In genomic region chr12:26424841-26425240, GRCm38 (mm10) we compare ENCODE assay signal across 8 mouse cellular contexts. TPM values are rescaled to one million over a fixed set of nuclear protein-coding genes. Genes with fewer than 3 reads are reported as not detected.
DNase-seq lines count a peak whose midpoint lies in the region; ATAC-seq and TF ChIP-seq lines count a peak whose summit lies in the region.

No protein-coding gene starts in this region.

- H3K4me3 ChIP-seq in embryonic facial prominence, embryonic 11.5 days (ENCODE audit: low read depth, low read length), result no peak overlapping the region
- no peak overlapping the region for H3K4me3 ChIP-seq in embryonic facial prominence, embryonic 10.5 days
- no peak overlapping the region for H3K4me3 ChIP-seq in liver, adult 2 months (ENCODE audit: insufficient read depth, low read depth, low read length)
- no peak overlapping the region for H3K4me3 ChIP-seq in liver, embryonic 12.5 days
- no peak overlapping the region for H3K4me3 ChIP-seq in neural tube, embryonic 15.5 days (replicated peaks)

- WGBS in embryonic facial prominence, embryonic 11.5 days, result 93% methylated on average over 2 of the region's 2 CpGs
- 91% methylated on average over 2 of the region's 2 CpGs for WGBS in embryonic facial prominence, embryonic 10.5 days
- WGBS in liver, adult 2 months, result 98% methylated on average over 2 of the region's 2 CpGs
- WGBS in liver, embryonic 12.5 days (ENCODE audit: insufficient replicate concordance), result 84% methylated on average over 2 of the region's 2 CpGs
- 85% methylated on average over 2 of the region's 2 CpGs for WGBS in large intestine, adult 2 months
- WGBS in neural tube, embryonic 15.5 days, result 94% methylated on average over 2 of the region's 2 CpGs

- TF ChIP-seq POLR2A in liver, adult 2 months (IDR thresholded peaks at IDR 0.05; ENCODE audit: extremely low read depth, insufficient read depth, low read length), result no peak

- no peaks in the 10 kb centered on the region for H3K4me1 ChIP-seq in embryonic facial prominence, embryonic 11.5 days (ENCODE audit: control insufficient read depth, insufficient read depth, low read length)
- no peaks in the 10 kb centered on the region for H3K4me1 ChIP-seq in embryonic facial prominence, embryonic 10.5 days
- H3K4me1 ChIP-seq in liver, adult 2 months (ENCODE audit: control insufficient read depth, insufficient read depth, low read length), result no peaks in the 10 kb centered on the region
- H3K4me1 ChIP-seq in liver, embryonic 12.5 days, result no peaks in the 10 kb centered on the region
- no peaks in the 10 kb centered on the region for H3K4me1 ChIP-seq in neural tube, embryonic 15.5 days

- H3K27ac ChIP-seq in embryonic facial prominence, embryonic 11.5 days (replicated peaks; ENCODE audit: low read depth, low read length), result no peak overlapping the region
- H3K27ac ChIP-seq in embryonic facial prominence, embryonic 10.5 days (replicated peaks), result no peak overlapping the region
- no peak overlapping the region for H3K27ac ChIP-seq in liver, adult 2 months (replicated peaks; ENCODE audit: insufficient read depth, low read depth, low read length)
- H3K27ac ChIP-seq in liver, embryonic 12.5 days, result no peak overlapping the region
- H3K27ac ChIP-seq in neural tube, embryonic 15.5 days (replicated peaks), result no peak overlapping the region

- no peak overlapping the region for H3K4me2 ChIP-seq in embryonic facial prominence, embryonic 11.5 days (ENCODE audit: low read depth, low read length)
- no peak overlapping the region for H3K4me2 ChIP-seq in liver, embryonic 12.5 days
- H3K4me2 ChIP-seq in neural tube, embryonic 15.5 days, result no peak overlapping the region

- H3K9me3 ChIP-seq in embryonic facial prominence, embryonic 11.5 days (replicated peaks; ENCODE audit: control insufficient read depth, low read length), result no peaks in the 10 kb centered on the region
- H3K9me3 ChIP-seq in embryonic facial prominence, embryonic 10.5 days, result no peaks in the 10 kb centered on the region
- H3K9me3 ChIP-seq in liver, embryonic 12.5 days (replicated peaks), result no peaks in the 10 kb centered on the region
- no peaks in the 10 kb centered on the region for H3K9me3 ChIP-seq in neural tube, embryonic 15.5 days (replicated peaks)

- no peaks in the 10 kb centered on the region for H3K79me2 ChIP-seq in liver, adult 2 months (ENCODE audit: control insufficient read depth, insufficient read depth, low read length)

- no peak for ATAC-seq in embryonic facial prominence, embryonic 11.5 days (replicated peaks; ENCODE audit: insufficient number of reproducible peaks, low FRiP score, low TSS enrichment, low read depth)
- ATAC-seq in liver, embryonic 12.5 days, result no peak
- ATAC-seq in neural tube, embryonic 15.5 days (ENCODE audit: low FRiP score), result no peak

- no peak overlapping the region for H3K9ac ChIP-seq in embryonic facial prominence, embryonic 11.5 days (replicated peaks; ENCODE audit: low read length)
- no peak overlapping the region for H3K9ac ChIP-seq in liver, adult 2 months (ENCODE audit: low read depth, low read length)
- no peak overlapping the region for H3K9ac ChIP-seq in liver, embryonic 12.5 days
- H3K9ac ChIP-seq in neural tube, embryonic 15.5 days (replicated peaks), result no peak overlapping the region

- H3K27me3 ChIP-seq in embryonic facial prominence, embryonic 11.5 days (ENCODE audit: control insufficient read depth, insufficient read depth, low read length), result no peaks in the 10 kb centered on the region
- no peaks in the 10 kb centered on the region for H3K27me3 ChIP-seq in embryonic facial prominence, embryonic 10.5 days (replicated peaks; ENCODE audit: low read depth, poor library complexity, severe bottlenecking)
- H3K27me3 ChIP-seq in liver, adult 2 months (ENCODE audit: control insufficient read depth, insufficient read depth, low read length), result no peaks in the 10 kb centered on the region
- H3K27me3 ChIP-seq in liver, embryonic 12.5 days (replicated peaks), result no peaks in the 10 kb centered on the region
- H3K27me3 ChIP-seq in neural tube, embryonic 15.5 days (replicated peaks), result no peaks in the 10 kb centered on the region

- peak; percentile 55 for TF ChIP-seq CTCF in liver, adult 2 months (IDR thresholded peaks at IDR 0.05; ENCODE audit: low read depth, low read length)

- peak; percentile 82 for DNase-seq in embryonic facial prominence, embryonic 11.5 days (ENCODE audit: low spot score)
- no peak for DNase-seq in embryonic facial prominence, embryonic 10.5 days (ENCODE audit: low spot score)
- DNase-seq in liver, adult 2 months (ENCODE audit: extremely low read depth, low read depth, low spot score), result peak; percentile 54
- peak; percentile 55 for DNase-seq in R1 (ENCODE audit: low read depth, low spot score)
- DNase-seq in large intestine, adult 2 months (ENCODE audit: low read depth, low spot score), result peak; percentile 18
- DNase-seq in ovary, adult 18-20 months (ENCODE audit: low spot score), result no peak

- no peaks in the 10 kb centered on the region for H3K36me3 ChIP-seq in embryonic facial prominence, embryonic 11.5 days (replicated peaks; ENCODE audit: control insufficient read depth, insufficient read depth, low read depth, low read length)
- H3K36me3 ChIP-seq in embryonic facial prominence, embryonic 10.5 days (replicated peaks), result no peaks in the 10 kb centered on the region
- H3K36me3 ChIP-seq in liver, adult 2 months (ENCODE audit: control insufficient read depth, insufficient read depth, low read length), result no peaks in the 10 kb centered on the region
- no peaks in the 10 kb centered on the region for H3K36me3 ChIP-seq in liver, embryonic 12.5 days
- H3K36me3 ChIP-seq in neural tube, embryonic 15.5 days, result no peaks in the 10 kb centered on the region

RNA-seq across cellular contexts. Expression of gene Rnf144a, which starts 9.8 kb away (rescaled TPM):
- polyA plus RNA-seq in embryonic facial prominence, embryonic 11.5 days (2014; fragmentation: Nextera tagmentation; extraction: Ambion mirVana), result 31.7 and 32.2 TPM in 2 replicates
- polyA plus RNA-seq in embryonic facial prominence, embryonic 10.5 days (2016; fragmentation: Nextera tagmentation; extraction: Ambion mirVana), result 43.1 and 44.9 TPM in 2 replicates
- total RNA-seq in liver, adult 2 months (2014; rRNA removed), result 2.0 and 3.3 TPM in 2 replicates
- polyA plus RNA-seq in liver, adult 2 months (2012; rRNA removed), result 2.3 and 2.8 TPM in 2 replicates
- polyA plus RNA-seq in liver, embryonic 12.5 days (2016; fragmentation: Nextera tagmentation; extraction: Ambion mirVana), result 3.1 and 4.1 TPM in 2 replicates
- 1.5 and 4.2 TPM in 2 replicates for polyA plus RNA-seq in large intestine, adult 2 months (2012; rRNA removed)
- polyA plus RNA-seq in neural tube, embryonic 15.5 days (2015; fragmentation: Nextera tagmentation; extraction: Ambion mirVana), result 25.7 and 27.5 TPM in 2 replicates

RNA-seq across cellular contexts. Expression of gene Rsad2, which starts 31.4 kb away (rescaled TPM):
- 0.67 and 1.0 TPM in 2 replicates for polyA plus RNA-seq in embryonic facial prominence, embryonic 11.5 days (2014; fragmentation: Nextera tagmentation; extraction: Ambion mirVana)
- 0.25 and 0.33 TPM in 2 replicates for polyA plus RNA-seq in embryonic facial prominence, embryonic 10.5 days (2016; fragmentation: Nextera tagmentation; extraction: Ambion mirVana)
- total RNA-seq in liver, adult 2 months (2014; rRNA removed), result 6.2 and 7.1 TPM in 2 replicates
- polyA plus RNA-seq in liver, adult 2 months (2012; rRNA removed), result 2.0 and 3.6 TPM in 2 replicates
- 0.53 and 0.75 TPM in 2 replicates for polyA plus RNA-seq in liver, embryonic 12.5 days (2016; fragmentation: Nextera tagmentation; extraction: Ambion mirVana)
- polyA plus RNA-seq in large intestine, adult 2 months (2012; rRNA removed), result 1.7 and 3.0 TPM in 2 replicates
- 0.32 and 1.6 TPM in 2 replicates for polyA plus RNA-seq in neural tube, embryonic 15.5 days (2015; fragmentation: Nextera tagmentation; extraction: Ambion mirVana)

RNA-seq across cellular contexts. Expression of gene Cmpk2, which starts 44.2 kb away (rescaled TPM):
- polyA plus RNA-seq in embryonic facial prominence, embryonic 11.5 days (2014; fragmentation: Nextera tagmentation; extraction: Ambion mirVana), result 5.9 and 6.4 TPM in 2 replicates
- 3.8 and 4.1 TPM in 2 replicates for polyA plus RNA-seq in embryonic facial prominence, embryonic 10.5 days (2016; fragmentation: Nextera tagmentation; extraction: Ambion mirVana)
- total RNA-seq in liver, adult 2 months (2014; rRNA removed), result 5.7 and 7.0 TPM in 2 replicates
- polyA plus RNA-seq in liver, adult 2 months (2012; rRNA removed), result 3.6 and 4.8 TPM in 2 replicates
- 9.2 and 10.0 TPM in 2 replicates for polyA plus RNA-seq in liver, embryonic 12.5 days (2016; fragmentation: Nextera tagmentation; extraction: Ambion mirVana)
- 9.8 and 24.8 TPM in 2 replicates for polyA plus RNA-seq in large intestine, adult 2 months (2012; rRNA removed)
- polyA plus RNA-seq in neural tube, embryonic 15.5 days (2015; fragmentation: Nextera tagmentation; extraction: Ambion mirVana), result 20.2 and 25.4 TPM in 2 replicates

Comparison
In these comparisons a context has a peak if more than half of its experiments do, and no peak if none do; other contexts are left out.
1. DNase-seq: peak in embryonic facial prominence, embryonic 11.5 days (single experiment), liver, adult 2 months (single experiment), R1 (single experiment) and large intestine, adult 2 months (single experiment); none in embryonic facial prominence, embryonic 10.5 days (single experiment) and ovary, adult 18-20 months (single experiment).